Mouse (Mus musculus) kidney, embryonic 15.5 days (tissue): ENCODE data around the gene Gmnn. TPM values are rescaled to one million over a fixed set of nuclear protein-coding genes. Genes with fewer than 3 reads are reported as not detected.

Experiments used
- ATAC-seq: fragments of 200-750 bp; cut with Nextera tagmentation; replicated peaks from 2 replicates; pipeline ENCODE4 v1.8.0; 2017; ENCODE audit warnings: moderate TSS enrichment; ENCODE audit not compliant: low FRiP score
- H3K27ac ChIP-seq: fragments of 300-500 bp; sonication (generic); 2 replicates; pipeline ENCODE4 v1.5.1; 2015; ENCODE audit warnings: mild to moderate bottlenecking, inconsistent platforms
- H3K27me3 ChIP-seq: fragments of 300-500 bp; sonication (generic); 2 replicates; pipeline ENCODE4 v1.6.1; 2015; ENCODE audit warnings: inconsistent platforms
- H3K36me3 ChIP-seq: fragments of 300-500 bp; sonication (generic); 2 replicates; pipeline ENCODE4 v1.6.1; 2015; ENCODE audit warnings: inconsistent platforms
- H3K4me1 ChIP-seq: fragments of 300-500 bp; sonication (generic); 2 replicates; pipeline ENCODE4 v1.6.1; 2015; ENCODE audit warnings: inconsistent platforms
- H3K4me2 ChIP-seq: fragments of 300-500 bp; sonication (generic); 2 replicates; pipeline ENCODE4 v1.6.1; 2015; ENCODE audit warnings: moderate library complexity, mild to moderate bottlenecking, inconsistent platforms
- H3K4me3 ChIP-seq: fragments of 300-500 bp; sonication (generic); replicated peaks from 2 replicates; pipeline ENCODE4 v1.5.1; 2015; ENCODE audit warnings: mild to moderate bottlenecking, inconsistent platforms
- H3K9ac ChIP-seq: fragments of 300-500 bp; sonication (generic); 2 replicates; pipeline ENCODE4 v1.6.1; 2015; ENCODE audit warnings: mild to moderate bottlenecking, inconsistent platforms
- H3K9me3 ChIP-seq: fragments of 300-500 bp; sonication (generic); replicated peaks from 2 replicates; pipeline ENCODE4 v1.6.1; 2016; ENCODE audit warnings: inconsistent platforms
- WGBS: fragments of 180-500 bp; shearing (Covaris S2); methylation state at CpG from one replicate; pipeline ENCODE4 v1.1.7; 2015; ENCODE audit warnings: mixed read lengths; 5-methylcytosine and 5-hydroxymethylcytosine counted together
- polyA plus RNA-seq: library from polyadenylated mRNA; unstranded; fragments of >200 nt; fragmentation: Nextera tagmentation; extraction: Ambion mirVana; gene quantifications from 2 replicates; pipeline ENCODE4 v1.2.1, GENCODE M21; 2015

Gene Gmnn
- polyA plus RNA-seq, 1 experiment from 2014 or later = 117 TPM

GRCm38 (mm10) chr13:24717677-24718076 is 44.0 kb downstream of the Gmnn start:
- no peak overlapping the region for H3K4me2 ChIP-seq
- H3K36me3 ChIP-seq = no peaks in the 10 kb centered on the region
- H3K9me3 ChIP-seq = no peaks in the 10 kb centered on the region
- no peak for ATAC-seq
- H3K27ac ChIP-seq = peak overlapping the region; percentile 29
- H3K4me3 ChIP-seq = no peak overlapping the region
- H3K27me3 ChIP-seq = no peaks in the 10 kb centered on the region
- H3K4me1 ChIP-seq = peaks cover 25% of the 10 kb centered on the region
- H3K9ac ChIP-seq = no peak overlapping the region
- 73% methylated on average over 7 of the region's 7 CpGs for WGBS

- no peak for ATAC-seq
- Histone ChIP-seq H3K27me3 (no peaks in the 10 kb centered on the region), H3K4me3 (no peak overlapping the region), H3K4me1 (peaks cover 22% of the 10 kb centered on the region), H3K4me2 (no peak overlapping the region), H3K36me3 (no peaks in the 10 kb centered on the region), H3K27ac (no peak overlapping the region), H3K9ac (no peak overlapping the region), H3K9me3 (no peaks in the 10 kb centered on the region)
- WGBS = 71% methylated on average over 9 of the region's 9 CpGs
Observed at GRCm38 (mm10) chr13:24716441-24716840, 45.3 kb downstream of the Gmnn start.

GRCm38 (mm10) chr13:24715601-24716000 is 46.1 kb downstream of the Gmnn start:
- no peak overlapping the region for H3K4me3 ChIP-seq
- no peaks in the 10 kb centered on the region for H3K36me3 ChIP-seq
- no peak for ATAC-seq
- no peak overlapping the region for H3K9ac ChIP-seq
- peaks cover 22% of the 10 kb centered on the region for H3K4me1 ChIP-seq
- no peaks in the 10 kb centered on the region for H3K27me3 ChIP-seq
- H3K27ac ChIP-seq = no peak overlapping the region
- H3K4me2 ChIP-seq = no peak overlapping the region
- WGBS = 65% methylated on average over 5 of the region's 5 CpGs
- no peaks in the 10 kb centered on the region for H3K9me3 ChIP-seq

GRCm38 (mm10) chr13:24714360-24714885 is 47.3 kb downstream of the Gmnn start:
- peaks cover 32% of the 10 kb centered on the region for H3K4me1 ChIP-seq
- 67% methylated on average over 9 of the region's 9 CpGs for WGBS
- no peak overlapping the region for H3K9ac ChIP-seq
- H3K27ac ChIP-seq = no peak overlapping the region
- no peak overlapping the region for H3K4me3 ChIP-seq
- no peaks in the 10 kb centered on the region for H3K36me3 ChIP-seq
- H3K4me2 ChIP-seq = no peak overlapping the region; the same call in 1 of the 2 replicates
- H3K9me3 ChIP-seq = no peaks in the 10 kb centered on the region
- ATAC-seq = no peak
- H3K27me3 ChIP-seq = no peaks in the 10 kb centered on the region

GRCm38 (mm10) chr13:24713434-24714000 is 48.2 kb downstream of the Gmnn start:
- Histone ChIP-seq H3K4me2 (peak overlapping the region; percentile 53), H3K27me3 (no peaks in the 10 kb centered on the region), H3K4me3 (peak overlapping the region; percentile 10; the same call in 1 of the 2 replicates), H3K27ac (no peak overlapping the region), H3K9ac (no peak overlapping the region), H3K9me3 (no peaks in the 10 kb centered on the region), H3K36me3 (no peaks in the 10 kb centered on the region), H3K4me1 (peaks cover 32% of the 10 kb centered on the region)
- peak; percentile 79 for ATAC-seq
- 6% methylated on average over 16 of the region's 16 CpGs for WGBS

GRCm38 (mm10) chr13:24712581-24713130 is 49.1 kb downstream of the Gmnn start:
- ATAC-seq = no peak
- Histone ChIP-seq H3K9ac (no peak overlapping the region), H3K9me3 (no peaks in the 10 kb centered on the region), H3K4me1 (peaks cover 32% of the 10 kb centered on the region), H3K4me2 (no peak overlapping the region), H3K36me3 (no peaks in the 10 kb centered on the region), H3K4me3 (no peak overlapping the region), H3K27ac (no peak overlapping the region), H3K27me3 (no peaks in the 10 kb centered on the region)
- 68% methylated on average over 7 of the region's 7 CpGs for WGBS

GRCm38 (mm10) chr13:24710968-24711367 is 50.8 kb downstream of the Gmnn start:
- Histone ChIP-seq H3K9me3 (no peaks in the 10 kb centered on the region), H3K4me2 (no peak overlapping the region), H3K27ac (peak overlapping the region; percentile 38; the same call in 1 of the 2 replicates), H3K4me1 (peaks cover 30% of the 10 kb centered on the region), H3K27me3 (no peaks in the 10 kb centered on the region), H3K4me3 (no peak overlapping the region), H3K36me3 (no peaks in the 10 kb centered on the region), H3K9ac (no peak overlapping the region)
- WGBS = 62% methylated on average over 7 of the region's 7 CpGs
- no peak for ATAC-seq

- Histone ChIP-seq H3K9ac (no peak overlapping the region), H3K27me3 (no peaks in the 10 kb centered on the region), H3K4me2 (no peak overlapping the region), H3K4me3 (no peak overlapping the region), H3K27ac (peak overlapping the region; percentile 38), H3K4me1 (peaks cover 26% of the 10 kb centered on the region), H3K36me3 (no peaks in the 10 kb centered on the region), H3K9me3 (no peaks in the 10 kb centered on the region)
- ATAC-seq = no peak
- WGBS = 51% methylated on average over 12 of the region's 12 CpGs
Observed at GRCm38 (mm10) chr13:24709656-24710396, 51.9 kb downstream of the Gmnn start.

GRCm38 (mm10) chr13:24702128-24702527 is 59.6 kb downstream of the Gmnn start:
- no peak for ATAC-seq
- Histone ChIP-seq H3K4me1 (0 out of 2 replicates have a peak, but pooled peaks cover 3% of the 10 kb centered on the region), H3K4me3 (no peak overlapping the region), H3K9ac (no peak overlapping the region), H3K27me3 (no peaks in the 10 kb centered on the region), H3K27ac (0 out of 2 replicates have a peak overlapping the region, but pooled peaks have one; percentile 13), H3K4me2 (no peak overlapping the region), H3K36me3 (no peaks in the 10 kb centered on the region), H3K9me3 (no peaks in the 10 kb centered on the region)
- 68% methylated on average over 5 of the region's 5 CpGs for WGBS

Other genes with a start within 250 kb of the Gmnn start
- gene Ripor2, start 179.7 kb downstream of the Gmnn start, polyA plus RNA-seq = 2.7 and 2.8 TPM in 2 replicates
- not detected in 2 replicates for gene Armh2, start 20.7 kb downstream of the Gmnn start, polyA plus RNA-seq
- gene BC005537, start 39.7 kb upstream of the Gmnn start, polyA plus RNA-seq = 16.7 and 17.1 TPM in 2 replicates
- 103 and 105 TPM in 2 replicates for gene Acot13, start 69.6 kb upstream of the Gmnn start, polyA plus RNA-seq
- 63.9 and 65.5 TPM in 2 replicates for gene Tdp2, start 69.8 kb upstream of the Gmnn start, polyA plus RNA-seq
- 0.57 and 0.61 TPM in 2 replicates for gene D130043K22Rik, start 83.2 kb upstream of the Gmnn start, polyA plus RNA-seq
- gene Aldh5a1, start 175.7 kb upstream of the Gmnn start, polyA plus RNA-seq = 7.8 and 7.9 TPM in 2 replicates
- 0.84 and 1.2 TPM in 2 replicates for gene Gpld1, start 181.2 kb upstream of the Gmnn start, polyA plus RNA-seq